14 mouse cellular contexts compared by ENCODE assay signal in the genomic region with DNA sequence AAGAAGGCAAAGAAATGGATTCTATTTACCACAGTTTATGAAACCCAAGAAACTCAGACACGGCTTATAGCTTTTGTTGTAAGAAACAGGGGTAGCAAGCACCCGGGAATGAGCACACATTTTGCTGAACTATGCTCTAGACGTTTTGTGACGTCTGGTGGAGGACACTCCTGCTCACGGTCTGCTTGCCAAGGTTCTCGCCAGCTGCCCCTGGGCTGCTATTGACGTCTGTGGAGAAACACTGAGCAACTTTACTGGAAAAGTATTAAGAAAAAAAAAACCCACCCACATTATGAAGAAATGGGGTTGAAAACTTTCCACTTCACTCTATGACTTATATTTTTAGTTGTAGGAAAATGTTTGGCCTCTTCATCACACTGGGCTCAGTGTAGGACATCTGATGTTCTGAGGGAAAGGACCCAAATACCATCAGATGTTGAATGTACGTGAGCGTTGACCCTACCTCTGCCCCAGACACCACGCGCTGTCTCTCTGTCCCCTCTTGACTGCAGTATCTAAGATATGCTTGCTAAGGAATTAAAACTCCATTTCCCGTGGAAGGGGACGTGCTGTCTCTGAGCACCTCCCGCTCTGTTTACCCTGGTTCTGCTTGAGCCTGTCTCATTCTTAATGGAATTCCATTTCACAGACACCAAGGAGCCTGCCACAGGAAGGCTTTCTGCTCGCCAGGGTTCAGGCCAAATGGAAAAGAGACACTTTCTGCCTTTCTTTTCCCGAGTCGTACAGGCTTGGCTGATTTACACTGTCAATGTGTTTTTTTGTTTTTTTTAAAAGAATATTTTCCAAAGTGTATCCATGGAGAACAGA. TPM values are rescaled to one million over a fixed set of nuclear protein-coding genes. Genes with fewer than 3 reads are reported as not detected.
DNase-seq lines count a peak whose midpoint lies in the region; ATAC-seq and TF ChIP-seq lines count a peak whose summit lies in the region.
"Had no signal": no experiment of that assay in that cellular context is flagged by ENCODE, and none has a peak within 500 bp of the region (broad histone marks: within the 10 kb centered on the region; RNA-seq: fewer than 3 reads in every experiment).

No protein-coding gene starts in this region.

- 48% methylated on average over 17 of the region's 17 CpGs for WGBS in kidney, adult 2 months
- 46% methylated on average over 17 of the region's 17 CpGs for WGBS in heart, postnatal 0 days

- H3K4me3 ChIP-seq in kidney, adult 2 months (ENCODE audit: insufficient read depth, low read depth, low read length) = no peak overlapping the region
- no peak overlapping the region for H3K4me3 ChIP-seq in embryonic fibroblast, embryonic 13.5 days (ENCODE audit: insufficient read depth, low read length)
- no peak overlapping the region for H3K4me3 ChIP-seq in heart, postnatal 0 days (ENCODE audit: low read depth, low read length)
- no peak overlapping the region for H3K4me3 ChIP-seq in layer of hippocampus, adult 2 months
- H3K4me3 ChIP-seq: midbrain, embryonic 12.5 days had no signal

- no peaks in the 10 kb centered on the region for H3K9me3 ChIP-seq in heart, postnatal 0 days (replicated peaks; ENCODE audit: control insufficient read depth, low read length)
- H3K9me3 ChIP-seq: midbrain, embryonic 12.5 days had no signal

- H3K36me3 ChIP-seq in kidney, adult 2 months (ENCODE audit: control insufficient read depth, insufficient read depth, low read length) = no peaks in the 10 kb centered on the region
- no peaks in the 10 kb centered on the region for H3K36me3 ChIP-seq in heart, postnatal 0 days (replicated peaks; ENCODE audit: control insufficient read depth, insufficient read depth, low read length)
- H3K36me3 ChIP-seq: midbrain, embryonic 12.5 days had no signal

- no peak overlapping the region for H3K27ac ChIP-seq in kidney, adult 2 months (ENCODE audit: insufficient read depth, low read depth, low read length)
- H3K27ac ChIP-seq in embryonic fibroblast, embryonic 13.5 days (ENCODE audit: insufficient read depth, low read length) = peak overlapping the region; percentile 67
- H3K27ac ChIP-seq in heart, postnatal 0 days (ENCODE audit: low read depth) = peak overlapping the region; percentile 72
- no peak overlapping the region for H3K27ac ChIP-seq in layer of hippocampus, adult 2 months
- H3K27ac ChIP-seq: midbrain, embryonic 12.5 days had no signal

- H3K27me3 ChIP-seq in kidney, adult 2 months (replicated peaks; ENCODE audit: control insufficient read depth, insufficient read depth, low read length) = no peaks in the 10 kb centered on the region
- H3K27me3 ChIP-seq in heart, postnatal 0 days (ENCODE audit: control insufficient read depth, insufficient read depth, low read length) = no peaks in the 10 kb centered on the region
- H3K27me3 ChIP-seq: midbrain, embryonic 12.5 days had no signal

- TF ChIP-seq EP300 in heart, postnatal 0 days (IDR thresholded peaks at IDR 0.05; ENCODE audit: low read depth) = no peak

- no peak overlapping the region for H3K9ac ChIP-seq in heart, postnatal 0 days (replicated peaks; ENCODE audit: low read depth, low read length)
- H3K9ac ChIP-seq: midbrain, embryonic 12.5 days had no signal

- DNase-seq in kidney, adult 2 months = peak; percentile 19
- no peak for DNase-seq in kidney, adult 9 months
- DNase-seq in heart, postnatal 0 days (ENCODE audit: low spot score) = peak; percentile 25
- peak; percentile 49 for DNase-seq in lung, postnatal 14 days
- DNase-seq in layer of hippocampus, adult 9-11 months = no peak
- DNase-seq in thymus, postnatal 36 days = no peak
- no peak for DNase-seq in layer of hippocampus, adult 2 months (ENCODE audit: low spot score in 2 of 2)
- DNase-seq: cerebellum, adult 2 months; left cerebral cortex, postnatal 4 days had no signal

- H3K4me2 ChIP-seq in heart, postnatal 0 days (ENCODE audit: low read depth, low read length) = no peak overlapping the region
- H3K4me2 ChIP-seq: midbrain, embryonic 12.5 days had no signal

- peak; percentile 30; the same call in 1 of the 2 replicates for ATAC-seq in heart, postnatal 0 days (ENCODE audit: insufficient read depth, low read depth)
- ATAC-seq: activated CD4-positive, CD25-positive, alpha-beta regulatory T cell, adult 4 months had no signal

- TF ChIP-seq POLR2A in kidney, adult 2 months (IDR thresholded peaks at IDR 0.05; ENCODE audit: low read depth, low read length) = no peak
- TF ChIP-seq POLR2A in embryonic fibroblast, embryonic 13.5 days (IDR thresholded peaks at IDR 0.05; ENCODE audit: low read depth, low read length) = no peak

- TF ChIP-seq CTCF in kidney, adult 2 months (conservative IDR thresholded peaks at IDR 0.05; ENCODE audit: insufficient read depth, insufficient read length, low read depth, low read length) = no peak
- no peak for TF ChIP-seq CTCF in embryonic fibroblast, embryonic 13.5 days (IDR thresholded peaks at IDR 0.05; ENCODE audit: borderline replicate concordance, insufficient read depth, low read length)
- TF ChIP-seq CTCF in heart, postnatal 0 days (IDR thresholded peaks at IDR 0.05; ENCODE audit: low read depth) = no peak
- no peak for TF ChIP-seq CTCF in layer of hippocampus, adult 2 months (conservative IDR thresholded peaks at IDR 0.05)

- H3K4me1 ChIP-seq in kidney, adult 2 months (ENCODE audit: control insufficient read depth, insufficient read depth, low read length) = no peaks in the 10 kb centered on the region
- H3K4me1 ChIP-seq in embryonic fibroblast, embryonic 13.5 days (ENCODE audit: control insufficient read depth, insufficient read depth, low read length) = no peaks in the 10 kb centered on the region
- no peaks in the 10 kb centered on the region for H3K4me1 ChIP-seq in heart, postnatal 0 days (ENCODE audit: control insufficient read depth, insufficient read depth)
- H3K4me1 ChIP-seq: midbrain, embryonic 12.5 days had no signal

RNA-seq across cellular contexts. Expression of a gene that starts 50.1 kb away (rescaled TPM):
- polyA plus RNA-seq in kidney, adult 2 months (2012; rRNA removed) = 0.08 and 0.10 TPM in 2 replicates
- polyA plus RNA-seq in embryonic fibroblast, embryonic 13.5 days (2011; ENCODE audit: insufficient read length, low read depth, missing spikeins) = 0.25 and 0.97 TPM in 2 replicates
- total RNA-seq in heart, postnatal 0 days (2014; rRNA removed; ENCODE audit: low replicate concordance) = 0.27 and 1.0 TPM in 2 replicates
- 0.84 and 0.87 TPM in 2 replicates for polyA plus RNA-seq in heart, postnatal 0 days (2015; fragmentation: Nextera tagmentation; extraction: Ambion mirVana)
- total RNA-seq in layer of hippocampus, adult 2 months (2021) = 1 to 10 TPM in 1 of 2 experiments, under 1 TPM in 1; 0.79 to 1.0 TPM
- total RNA-seq: ES-E14; neutrophil, adult 5-6 weeks had no signal
- polyA plus RNA-seq: activated CD4-positive, CD25-positive, alpha-beta regulatory T cell, adult 4 months had no signal

RNA-seq across cellular contexts. Expression of a gene that starts 53.7 kb away (rescaled TPM):
- 5.6 and 6.1 TPM in 2 replicates for polyA plus RNA-seq in kidney, adult 2 months (2012; rRNA removed)
- polyA plus RNA-seq in embryonic fibroblast, embryonic 13.5 days (2011; ENCODE audit: insufficient read length, low read depth, missing spikeins) = 21.4 and 31.6 TPM in 2 replicates
- 20.8 and 25.2 TPM in 2 replicates for total RNA-seq in heart, postnatal 0 days (2014; rRNA removed; ENCODE audit: low replicate concordance)
- 46.9 and 49.0 TPM in 2 replicates for polyA plus RNA-seq in heart, postnatal 0 days (2015; fragmentation: Nextera tagmentation; extraction: Ambion mirVana)
- 10 to 100 TPM; 48.7 to 50.2 TPM for total RNA-seq in layer of hippocampus, adult 2 months (2021)

Comparison
In these comparisons a context has a peak if more than half of its experiments do, and no peak if none do; other contexts are left out.
1. DNase-seq: peak in kidney, adult 2 months (single experiment), heart, postnatal 0 days (single experiment) and lung, postnatal 14 days (single experiment); none in kidney, adult 9 months (single experiment), layer of hippocampus, adult 9-11 months (single experiment), thymus, postnatal 36 days (0 of 2) and layer of hippocampus, adult 2 months (0 of 2).
2. H3K27ac ChIP-seq: peak in embryonic fibroblast, embryonic 13.5 days (single experiment) and heart, postnatal 0 days (single experiment); none in kidney, adult 2 months (single experiment) and layer of hippocampus, adult 2 months (single experiment).